Mouse (Mus musculus): Measurements from ENCODE around the gene Mrpl45. TPM values are rescaled to one million over a fixed set of nuclear protein-coding genes. Genes with fewer than 3 reads are reported as not detected.

Mrpl45 gene
- polyA plus RNA-seq, 1 experiment from 2014 or later, result 37.8 TPM

DNA sequence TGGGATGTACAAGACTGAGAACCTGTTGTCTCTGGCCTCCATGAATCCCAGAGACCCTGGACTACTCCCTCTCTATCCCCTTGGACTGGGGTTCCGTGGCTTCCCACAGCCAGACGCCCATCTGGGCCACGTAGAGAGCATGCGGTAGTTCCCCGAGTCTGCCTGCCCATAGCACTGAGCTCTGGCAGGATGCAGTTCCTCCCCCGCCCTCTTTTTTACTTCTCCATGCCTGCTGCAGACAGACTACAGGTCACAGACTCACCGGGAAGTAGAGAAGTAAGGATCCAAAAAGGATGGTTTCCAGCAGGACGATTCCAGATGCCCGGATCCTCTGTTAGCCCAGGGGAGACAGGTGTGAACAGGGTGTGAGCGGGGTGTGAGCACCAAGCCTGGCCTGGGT, 29.9 kb downstream of the Mrpl45 start:
- H3K9me3 ChIP-seq (ENCODE audit: control insufficient read depth, low read length), result no peaks in the 10 kb centered on the region
- no peak overlapping the region for H3K4me3 ChIP-seq (ENCODE audit: low read depth, low read length)
- no peak overlapping the region for H3K9ac ChIP-seq (ENCODE audit: low read depth, low read length)
- ATAC-seq (ENCODE audit: low read depth) (no peak), DNase-seq (ENCODE audit: low spot score) (no peak)
- peaks cover 9% of the 10 kb centered on the region; the same call in 1 of the 2 replicates for H3K4me1 ChIP-seq (ENCODE audit: control insufficient read depth, insufficient read depth, low read length)
- no peak overlapping the region for H3K4me2 ChIP-seq (ENCODE audit: low read depth, low read length)
- H3K27ac ChIP-seq (replicated peaks; ENCODE audit: low read depth, low read length), result no peak overlapping the region
- H3K27me3 ChIP-seq (replicated peaks; ENCODE audit: control insufficient read depth, insufficient read depth, low read length), result no peaks in the 10 kb centered on the region
- WGBS, result 60% methylated on average over 10 of the region's 10 CpGs
- no peaks in the 10 kb centered on the region for H3K36me3 ChIP-seq (ENCODE audit: control insufficient read depth, insufficient read depth, low read length)

DNA sequence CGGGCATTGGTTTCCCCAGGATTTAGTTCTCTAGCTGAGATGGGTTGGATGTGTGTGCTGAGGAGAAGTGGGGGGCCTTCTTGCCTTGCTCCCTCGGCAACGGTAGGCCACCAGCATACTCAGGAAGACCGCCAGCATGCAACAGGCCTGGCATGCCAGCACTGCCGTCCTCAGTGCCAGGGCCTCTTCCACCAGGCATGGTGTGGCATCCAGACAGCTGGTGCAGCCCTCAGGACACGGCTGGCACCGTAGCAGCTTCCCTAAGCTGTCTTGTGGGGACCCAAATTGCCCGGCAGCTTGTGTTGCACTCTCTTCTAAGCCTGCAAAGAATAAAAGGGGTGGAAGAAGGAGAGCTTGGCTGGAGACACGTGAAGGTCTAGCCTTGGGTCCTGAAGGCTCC, 30.9 kb downstream of the Mrpl45 start:
- Histone ChIP-seq H3K36me3 (ENCODE audit: control insufficient read depth, insufficient read depth, low read length) (no peaks in the 10 kb centered on the region), H3K27ac (replicated peaks; ENCODE audit: low read depth, low read length) (no peak overlapping the region), H3K4me2 (ENCODE audit: low read depth, low read length) (no peak overlapping the region), H3K9me3 (ENCODE audit: control insufficient read depth, low read length) (no peaks in the 10 kb centered on the region), H3K4me1 (ENCODE audit: control insufficient read depth, insufficient read depth, low read length) (peaks cover 9% of the 10 kb centered on the region; the same call in 1 of the 2 replicates), H3K27me3 (replicated peaks; ENCODE audit: control insufficient read depth, insufficient read depth, low read length) (no peaks in the 10 kb centered on the region), H3K4me3 (ENCODE audit: low read depth, low read length) (no peak overlapping the region), H3K9ac (ENCODE audit: low read depth, low read length) (no peak overlapping the region)
- DNase-seq (ENCODE audit: low spot score) (no peak), ATAC-seq (ENCODE audit: low read depth) (no peak)
- 84% methylated on average over 9 of the region's 9 CpGs for WGBS

- Histone ChIP-seq H3K27ac (replicated peaks; ENCODE audit: low read depth, low read length) (no peak overlapping the region), H3K9me3 (ENCODE audit: control insufficient read depth, low read length) (no peaks in the 10 kb centered on the region), H3K27me3 (replicated peaks; ENCODE audit: control insufficient read depth, insufficient read depth, low read length) (no peaks in the 10 kb centered on the region), H3K4me2 (ENCODE audit: low read depth, low read length) (no peak overlapping the region), H3K36me3 (ENCODE audit: control insufficient read depth, insufficient read depth, low read length) (no peaks in the 10 kb centered on the region), H3K9ac (ENCODE audit: low read depth, low read length) (no peak overlapping the region), H3K4me3 (ENCODE audit: low read depth, low read length) (no peak overlapping the region), H3K4me1 (ENCODE audit: control insufficient read depth, insufficient read depth, low read length) (peaks cover 9% of the 10 kb centered on the region; the same call in 1 of the 2 replicates)
- no peak for DNase-seq (ENCODE audit: low spot score)
- WGBS, result 78% methylated on average over 9 of the region's 9 CpGs
- ATAC-seq (ENCODE audit: low read depth), result no peak
These were observed 31.8 kb downstream of the Mrpl45 start for GRCm38 (mm10) chr11:97347291-97347690.

DNA sequence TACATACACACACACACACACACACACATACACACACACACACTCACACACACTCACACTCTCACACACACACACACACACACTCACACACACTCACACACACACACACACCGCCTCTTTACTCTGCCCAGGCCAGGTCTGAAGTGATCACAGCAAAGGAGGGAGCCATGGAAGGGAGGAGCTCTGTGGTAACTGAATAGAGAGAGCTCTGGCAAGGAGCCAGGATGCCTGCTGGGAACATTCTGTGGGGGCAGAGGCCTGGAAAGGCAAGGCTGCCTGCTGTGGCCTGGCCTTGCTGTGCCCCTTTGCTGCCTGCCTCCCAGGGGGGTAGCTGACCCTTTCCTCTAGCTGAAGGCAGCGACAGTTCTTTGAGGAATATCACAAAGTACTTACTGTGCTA, 34.5 kb downstream of the Mrpl45 start:
- Histone ChIP-seq H3K4me1 (ENCODE audit: control insufficient read depth, insufficient read depth, low read length) (peaks cover 9% of the 10 kb centered on the region; the same call in 1 of the 2 replicates), H3K9ac (ENCODE audit: low read depth, low read length) (no peak overlapping the region), H3K36me3 (ENCODE audit: control insufficient read depth, insufficient read depth, low read length) (no peaks in the 10 kb centered on the region), H3K27me3 (replicated peaks; ENCODE audit: control insufficient read depth, insufficient read depth, low read length) (no peaks in the 10 kb centered on the region), H3K4me2 (ENCODE audit: low read depth, low read length) (no peak overlapping the region), H3K9me3 (ENCODE audit: control insufficient read depth, low read length) (no peaks in the 10 kb centered on the region), H3K27ac (replicated peaks; ENCODE audit: low read depth, low read length) (0 out of 2 replicates have a peak overlapping the region, but pooled peaks have one; percentile 45), H3K4me3 (ENCODE audit: low read depth, low read length) (no peak overlapping the region)
- WGBS, result 8% methylated on average over 2 of the region's 2 CpGs
- DNase-seq (ENCODE audit: low spot score), result peak; percentile 93
- ATAC-seq (ENCODE audit: low read depth), result peak; percentile 90

DNA sequence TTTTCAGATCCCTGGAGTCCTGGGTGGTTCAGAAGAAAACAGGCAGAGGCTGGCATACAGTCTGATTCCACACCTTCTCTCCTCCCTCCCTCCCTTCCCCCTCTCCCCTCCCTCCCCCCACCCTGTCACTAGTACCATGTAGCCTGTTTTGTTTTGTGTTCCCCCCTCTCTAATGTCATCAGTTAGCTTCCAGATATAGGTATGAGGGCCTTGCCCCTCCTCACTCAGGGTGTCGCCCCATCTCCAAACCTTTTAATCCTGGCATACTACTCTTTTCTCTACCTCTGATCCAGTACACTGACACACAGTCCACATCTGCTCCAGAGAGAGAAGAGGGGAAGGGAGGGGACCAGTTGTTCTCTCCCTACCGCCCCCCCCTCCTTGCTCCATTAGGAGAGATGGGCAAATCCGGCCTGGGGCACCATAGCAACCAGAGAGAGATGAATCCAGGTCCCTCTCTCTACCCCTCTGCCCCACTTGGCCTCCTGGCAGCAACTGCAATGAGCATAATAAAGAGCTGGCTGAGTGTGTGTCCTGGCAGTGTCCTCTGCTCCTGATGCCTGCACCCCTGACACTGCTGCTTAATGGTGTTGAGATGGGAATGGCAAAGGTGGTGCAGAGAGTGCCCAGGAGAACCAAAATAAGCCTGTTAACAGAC, 36.6 kb downstream of the Mrpl45 start, which contains the start of gene Gpr179:
Gene Gpr179 (minus strand): TSS at position 51 of the 658 bp plus-strand sequence.
- ATAC-seq (ENCODE audit: low read depth), result no peak
- DNase-seq (ENCODE audit: low spot score), result no peak
- H3K9ac ChIP-seq (ENCODE audit: low read depth, low read length), result no peak within 1 kb of the TSS
- no peak within 1 kb of the TSS for H3K27ac ChIP-seq (replicated peaks; ENCODE audit: low read depth, low read length)
- no peaks in the 10 kb centered on the region for H3K27me3 ChIP-seq (replicated peaks; ENCODE audit: control insufficient read depth, insufficient read depth, low read length)
- peaks cover 9% of the 10 kb centered on the region; the same call in 1 of the 2 replicates for H3K4me1 ChIP-seq (ENCODE audit: control insufficient read depth, insufficient read depth, low read length)
- no peaks in the 10 kb centered on the region for H3K9me3 ChIP-seq (ENCODE audit: control insufficient read depth, low read length)
- H3K4me2 ChIP-seq (ENCODE audit: low read depth, low read length), result no peak within 1 kb of the TSS
- no peaks in the 10 kb centered on the region for H3K36me3 ChIP-seq (ENCODE audit: control insufficient read depth, insufficient read depth, low read length)
- H3K4me3 ChIP-seq (ENCODE audit: low read depth, low read length), result no peak within 1 kb of the TSS
- 67% methylated on average over 3 of the region's 3 CpGs for WGBS

DNA sequence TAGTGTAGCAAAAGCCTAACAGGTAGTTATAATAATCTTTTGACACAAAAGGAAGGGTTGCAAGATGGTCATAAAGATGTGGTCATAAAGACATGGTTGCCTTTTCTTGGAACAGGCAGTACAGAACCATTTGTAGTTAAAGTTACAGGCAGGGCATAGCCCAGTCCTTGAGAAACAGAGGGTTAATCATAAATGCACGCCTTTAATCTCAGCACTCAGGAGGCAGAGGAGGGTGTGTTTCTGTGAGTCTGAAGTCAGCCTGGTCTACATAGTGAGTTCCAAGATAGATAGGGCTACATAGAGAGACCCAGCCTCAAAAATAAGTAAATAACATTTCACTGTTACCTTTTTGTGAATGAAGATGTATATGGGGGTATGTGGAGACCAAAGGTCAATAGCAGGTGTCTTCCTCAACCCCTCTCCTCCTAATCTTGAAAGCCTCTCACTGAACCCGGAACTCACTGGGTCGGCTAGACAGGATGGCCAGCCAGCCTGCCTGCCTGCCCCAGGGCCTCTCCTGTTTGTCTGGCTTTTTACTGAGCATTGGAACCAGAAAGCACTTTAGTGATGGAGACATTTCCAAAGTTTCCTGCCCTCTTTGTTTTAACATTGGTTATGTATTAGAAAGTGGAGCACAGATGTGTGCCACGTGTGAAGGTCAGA, 37.5 kb downstream of the Mrpl45 start:
- DNase-seq (ENCODE audit: low spot score) (no peak), ATAC-seq (ENCODE audit: low read depth) (no peak)
- H3K27me3 ChIP-seq (replicated peaks; ENCODE audit: control insufficient read depth, insufficient read depth, low read length), result no peaks in the 10 kb centered on the region
- WGBS, result 45% methylated on average over 4 of the region's 4 CpGs
- H3K4me3 ChIP-seq (ENCODE audit: low read depth, low read length), result no peak overlapping the region
- no peaks in the 10 kb centered on the region for H3K9me3 ChIP-seq (ENCODE audit: control insufficient read depth, low read length)
- no peak overlapping the region for H3K4me2 ChIP-seq (ENCODE audit: low read depth, low read length)
- H3K36me3 ChIP-seq (ENCODE audit: control insufficient read depth, insufficient read depth, low read length), result no peaks in the 10 kb centered on the region
- no peak overlapping the region for H3K9ac ChIP-seq (ENCODE audit: low read depth, low read length)
- H3K27ac ChIP-seq (replicated peaks; ENCODE audit: low read depth, low read length), result no peak overlapping the region
- peaks cover 9% of the 10 kb centered on the region; the same call in 1 of the 2 replicates for H3K4me1 ChIP-seq (ENCODE audit: control insufficient read depth, insufficient read depth, low read length)

DNA sequence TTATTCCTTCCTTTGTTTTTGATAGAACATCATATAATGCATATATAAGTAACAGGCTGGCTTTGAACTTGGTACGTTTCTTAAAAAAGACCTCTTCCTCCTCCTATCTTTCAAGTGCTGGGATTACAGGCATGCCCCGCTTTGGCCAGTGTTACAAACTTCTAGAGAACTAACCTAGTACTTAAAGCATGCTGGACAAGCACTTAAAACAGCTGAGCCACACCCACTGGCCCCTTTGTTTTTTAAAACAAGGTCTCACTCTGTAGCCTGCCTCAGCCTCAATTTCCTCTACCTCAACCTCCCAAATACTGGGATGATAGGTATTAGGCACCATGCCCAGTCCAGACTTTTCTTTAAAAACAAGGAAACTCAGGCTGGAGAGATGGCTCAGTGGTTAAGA, 39.1 kb downstream of the Mrpl45 start:
- H3K36me3 ChIP-seq (ENCODE audit: control insufficient read depth, insufficient read depth, low read length), result no peaks in the 10 kb centered on the region
- 81% methylated on average over 2 of the region's 2 CpGs for WGBS
- peaks cover 7% of the 10 kb centered on the region; the same call in 1 of the 2 replicates for H3K4me1 ChIP-seq (ENCODE audit: control insufficient read depth, insufficient read depth, low read length)
- H3K4me2 ChIP-seq (ENCODE audit: low read depth, low read length), result no peak overlapping the region
- no peak overlapping the region for H3K9ac ChIP-seq (ENCODE audit: low read depth, low read length)
- ATAC-seq (ENCODE audit: low read depth) (no peak), DNase-seq (ENCODE audit: low spot score) (no peak)
- no peaks in the 10 kb centered on the region for H3K27me3 ChIP-seq (replicated peaks; ENCODE audit: control insufficient read depth, insufficient read depth, low read length)
- H3K9me3 ChIP-seq (ENCODE audit: control insufficient read depth, low read length), result no peaks in the 10 kb centered on the region
- H3K27ac ChIP-seq (replicated peaks; ENCODE audit: low read depth, low read length), result no peak overlapping the region
- no peak overlapping the region for H3K4me3 ChIP-seq (ENCODE audit: low read depth, low read length)

GRCm38 (mm10) chr11:97355247-97355646, 39.7 kb downstream of the Mrpl45 start:
- no peak for ATAC-seq (ENCODE audit: low read depth)
- 89% methylated on average over 7 of the region's 7 CpGs for WGBS

More at GRCm38 (mm10) chr11:97355247-97355646, 39.7 kb downstream of the Mrpl45 start:
- no peak for DNase-seq (ENCODE audit: low spot score)
- H3K27me3 ChIP-seq (replicated peaks; ENCODE audit: control insufficient read depth, insufficient read depth, low read length), result no peaks in the 10 kb centered on the region
- no peak overlapping the region for H3K27ac ChIP-seq (replicated peaks; ENCODE audit: low read depth, low read length)
- no peak overlapping the region for H3K9ac ChIP-seq (ENCODE audit: low read depth, low read length)
- H3K4me2 ChIP-seq (ENCODE audit: low read depth, low read length), result no peak overlapping the region
- peaks cover 1% of the 10 kb centered on the region; the same call in 1 of the 2 replicates for H3K4me1 ChIP-seq (ENCODE audit: control insufficient read depth, insufficient read depth, low read length)
- no peaks in the 10 kb centered on the region for H3K9me3 ChIP-seq (ENCODE audit: control insufficient read depth, low read length)
- no peaks in the 10 kb centered on the region for H3K36me3 ChIP-seq (ENCODE audit: control insufficient read depth, insufficient read depth, low read length)
- no peak overlapping the region for H3K4me3 ChIP-seq (ENCODE audit: low read depth, low read length)

Data from embryonic facial prominence, embryonic 14.5 days (tissue).